Mouse (Mus musculus) skeletal muscle tissue, adult 2 months (tissue): ENCODE measurements around the gene Snx20.

ENCODE experiments used
- DNase-seq: peaks from one replicate; pipeline ENCODE4 v3.0.0-alpha.2; 2012; ENCODE audit warnings: low read depth, low spot score

The Snx20 gene

DNA sequence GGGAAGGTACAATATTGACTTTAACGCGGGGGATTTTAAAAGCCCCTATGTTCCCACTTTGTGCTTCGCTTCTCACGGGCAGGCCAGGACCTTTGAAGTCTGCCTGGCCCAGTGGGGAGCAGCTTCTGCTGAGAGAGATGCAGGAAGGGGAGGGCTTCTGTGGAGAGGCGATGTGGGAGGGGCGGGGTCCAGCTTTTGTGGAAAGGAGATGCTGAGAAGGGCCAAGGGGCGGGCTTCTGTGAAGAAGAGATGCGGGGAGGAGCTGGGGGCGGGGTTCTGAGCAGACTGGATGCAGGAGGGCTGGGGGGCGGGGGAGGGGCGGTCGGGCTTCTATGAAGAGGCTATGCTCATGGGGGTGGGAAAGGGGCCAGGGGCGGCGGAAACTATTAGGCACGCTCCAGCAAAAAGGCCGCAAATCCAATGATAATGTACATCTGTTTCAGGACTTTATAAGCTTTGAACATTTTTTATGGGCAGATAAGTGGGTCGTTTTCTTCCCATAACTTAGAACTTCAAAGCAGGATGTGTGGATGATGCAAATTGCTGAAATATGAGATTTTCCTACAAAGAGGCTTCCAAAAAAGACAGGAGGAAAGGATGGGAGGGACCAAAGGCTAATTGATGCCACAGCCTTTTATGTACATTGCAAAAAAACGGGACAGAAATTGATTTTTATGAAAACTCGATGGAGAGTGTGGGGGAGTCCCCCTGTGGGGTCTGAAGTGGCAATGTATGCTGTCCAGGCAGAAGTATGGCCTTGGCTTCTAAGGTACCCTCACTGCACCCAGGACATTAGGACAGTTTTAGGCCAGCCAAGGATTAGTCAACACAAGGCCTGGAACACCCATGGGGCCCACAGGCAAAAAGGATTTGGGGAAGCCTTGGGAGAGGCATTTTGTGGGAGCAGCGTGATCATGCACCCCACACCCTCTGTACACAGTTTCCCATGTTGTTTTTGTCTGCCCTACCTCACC lies 31.6 kb downstream of the Snx20 start:
- DNase-seq: no peak

DNA sequence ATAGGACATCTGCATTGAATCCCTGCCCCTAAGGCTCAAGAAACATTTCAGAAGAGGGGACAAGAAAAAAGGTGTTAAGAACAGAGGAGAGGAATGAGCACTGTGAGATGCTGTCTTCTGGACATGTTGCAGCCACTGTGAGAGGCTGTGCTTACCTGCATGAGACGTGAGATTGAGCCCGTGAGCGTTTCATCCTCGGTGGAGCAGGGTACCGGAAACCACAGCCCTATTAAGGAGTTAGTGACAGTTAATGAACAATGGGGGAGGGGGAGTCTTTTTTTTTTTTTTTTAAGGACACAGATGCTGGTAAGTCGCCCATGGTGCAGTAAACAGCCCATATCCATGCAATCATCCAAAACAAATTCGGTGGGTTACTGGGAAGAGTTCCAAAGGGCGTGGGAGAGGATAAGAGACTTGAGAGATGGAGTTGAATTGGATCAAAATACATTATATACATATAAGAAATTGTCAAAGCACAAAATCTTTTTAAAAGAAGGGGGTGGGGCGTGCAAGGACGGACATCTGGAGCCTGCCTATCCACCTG lies 32.4 kb downstream of the Snx20 start:
- no peak for DNase-seq

DNA sequence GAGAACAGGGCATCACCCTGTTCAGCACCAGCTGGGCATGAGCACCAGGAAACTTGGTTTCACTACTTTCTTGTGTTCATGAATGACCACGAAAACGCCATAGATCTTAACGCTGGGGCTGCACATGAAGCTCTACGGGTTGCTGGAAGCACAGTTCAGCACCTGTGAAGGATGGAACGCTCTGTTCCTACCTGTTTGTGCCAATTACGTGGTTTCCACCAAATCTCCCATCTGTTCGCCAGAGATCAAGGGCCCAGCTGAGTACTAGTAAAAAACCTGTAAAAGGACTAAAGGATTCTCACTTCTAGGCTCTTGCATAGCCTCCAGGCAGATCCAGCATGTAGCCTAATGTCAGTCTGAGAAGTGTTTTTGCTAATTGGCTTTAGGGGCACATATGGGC lies 36.4 kb downstream of the Snx20 start:
- DNase-seq: no peak

DNA sequence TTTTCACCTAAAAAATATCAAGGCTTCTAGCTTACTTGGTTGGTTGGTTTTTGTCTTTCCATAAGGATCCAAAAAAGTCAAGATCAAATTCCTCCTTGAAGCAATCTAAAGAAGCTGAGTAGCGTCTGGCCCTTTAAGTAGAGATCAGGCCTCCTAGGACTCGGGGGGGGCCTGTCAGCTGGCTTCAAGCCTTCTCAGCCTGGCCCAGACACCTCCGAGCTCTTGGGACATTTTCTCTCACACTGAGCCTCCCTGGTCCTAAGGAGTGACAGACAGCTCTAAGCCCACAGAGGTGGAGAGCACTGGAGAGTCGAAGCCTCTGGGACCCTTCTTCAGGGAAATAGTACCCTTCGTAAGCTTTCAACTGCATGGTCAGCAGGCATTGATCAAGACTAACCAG lies 37.4 kb downstream of the Snx20 start:
- DNase-seq: no peak

DNA sequence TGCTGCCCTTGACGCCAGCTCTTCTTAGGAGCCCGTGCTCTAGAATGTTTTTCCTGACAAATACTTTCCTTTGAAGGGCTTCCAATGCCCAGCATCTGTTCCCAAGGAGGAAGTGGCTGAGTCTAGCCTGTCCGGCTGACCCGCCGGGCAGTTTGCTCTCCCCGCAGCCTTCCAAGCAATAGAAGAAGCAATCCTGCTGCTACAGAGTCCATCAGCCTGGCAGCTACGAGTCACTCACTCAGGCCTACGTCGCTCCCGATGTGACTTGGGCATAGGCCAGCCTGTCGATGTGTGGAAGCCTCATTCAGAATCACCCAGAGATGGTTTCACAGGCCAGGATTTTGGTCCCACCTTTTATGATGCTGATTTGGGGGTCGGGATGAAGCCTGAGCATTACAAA lies 39.9 kb downstream of the Snx20 start:
- DNase-seq: no peak

DNA sequence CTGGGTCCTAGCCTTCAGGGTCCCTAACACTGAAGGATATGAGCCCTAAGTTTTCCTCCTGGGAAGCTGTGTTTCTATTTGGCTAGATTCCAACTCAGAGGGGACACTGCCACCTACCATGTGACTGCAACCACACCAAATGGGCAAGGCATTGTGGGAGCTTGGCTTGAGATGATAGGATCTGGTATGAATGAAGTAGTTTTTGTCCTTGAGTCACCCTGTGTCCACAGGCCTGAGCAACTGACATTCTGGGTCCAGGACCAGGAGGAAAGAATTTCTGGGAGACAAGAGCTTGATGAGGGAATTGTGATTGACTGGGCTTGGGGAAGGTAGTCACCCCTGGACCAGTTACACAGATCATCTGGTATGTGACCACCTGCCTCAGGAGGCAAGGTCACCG lies 42.0 kb downstream of the Snx20 start:
- DNase-seq: no peak

DNA sequence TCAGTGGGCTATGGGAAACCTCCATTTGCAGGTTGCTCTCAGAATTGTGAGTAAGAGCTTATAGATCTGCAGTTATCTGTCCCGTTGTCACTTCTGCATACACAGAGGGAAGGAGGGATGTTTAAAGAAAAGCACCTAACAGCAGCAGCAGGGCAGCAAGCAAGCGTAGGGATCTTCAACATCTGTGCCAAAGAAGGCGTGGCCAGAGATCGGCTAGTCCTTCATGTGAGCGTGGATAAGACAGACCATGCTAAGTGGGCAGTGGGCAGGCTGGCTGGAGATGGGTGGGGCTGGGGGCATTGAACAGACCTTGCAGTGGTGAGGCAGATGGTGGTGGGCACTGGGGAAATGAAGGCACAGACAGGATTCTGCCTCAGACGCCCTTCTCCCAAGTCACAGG lies 45.7 kb downstream of the Snx20 start:
- no peak for DNase-seq

DNA sequence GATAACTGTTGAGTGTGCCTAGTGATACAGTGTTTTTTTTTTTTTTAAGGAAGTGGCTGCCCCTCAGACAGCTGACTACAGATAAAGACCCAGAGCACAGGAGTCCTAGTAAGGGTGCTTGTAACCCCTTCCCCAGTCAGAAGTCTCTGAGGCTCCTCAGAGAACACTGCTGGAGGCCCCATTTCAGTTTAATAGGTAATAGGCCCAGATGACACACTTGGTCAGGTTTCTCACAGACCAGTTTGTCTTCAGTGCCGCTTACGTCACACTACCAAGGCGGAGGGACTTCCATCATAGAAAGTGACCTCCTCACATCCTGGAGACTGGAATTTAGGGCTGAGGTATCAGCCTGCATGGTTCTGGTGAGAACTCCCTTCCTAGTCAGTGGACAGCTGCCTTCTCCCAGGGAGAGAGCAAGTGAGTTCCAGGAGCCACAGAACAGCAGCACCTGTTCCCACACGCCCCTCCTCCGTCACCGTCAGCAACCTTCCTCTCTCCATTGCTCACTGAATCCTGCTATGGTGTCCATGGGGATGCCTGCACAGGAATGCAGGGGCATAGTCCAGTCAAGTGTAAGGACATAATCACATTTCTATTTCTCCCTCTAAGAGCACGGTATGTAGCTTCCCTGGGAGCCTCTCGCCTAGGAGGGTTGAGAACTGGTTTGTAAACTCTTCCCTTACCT lies 47.6 kb downstream of the Snx20 start:
- DNase-seq: no peak

DNA sequence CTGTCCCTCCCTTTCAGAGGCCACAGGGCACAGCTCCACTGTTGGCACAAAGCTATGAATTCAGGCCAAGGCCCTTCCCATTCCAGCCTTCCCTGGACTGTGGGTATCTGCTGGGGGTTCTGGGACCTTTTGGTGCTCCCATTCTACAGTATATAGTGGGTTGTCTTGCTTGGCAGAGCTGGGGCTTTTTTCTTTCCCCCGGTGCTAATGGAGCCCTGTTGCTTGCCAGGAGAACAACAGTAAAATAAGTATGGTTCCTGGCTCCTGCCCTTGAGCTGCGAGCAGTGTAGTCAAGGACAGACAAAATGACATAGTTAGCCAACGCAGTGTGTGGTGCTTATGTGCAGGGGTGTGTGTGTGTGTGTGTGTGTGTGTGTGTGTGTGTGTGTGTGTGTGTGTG lies 52.1 kb downstream of the Snx20 start:
- DNase-seq: no peak

DNA sequence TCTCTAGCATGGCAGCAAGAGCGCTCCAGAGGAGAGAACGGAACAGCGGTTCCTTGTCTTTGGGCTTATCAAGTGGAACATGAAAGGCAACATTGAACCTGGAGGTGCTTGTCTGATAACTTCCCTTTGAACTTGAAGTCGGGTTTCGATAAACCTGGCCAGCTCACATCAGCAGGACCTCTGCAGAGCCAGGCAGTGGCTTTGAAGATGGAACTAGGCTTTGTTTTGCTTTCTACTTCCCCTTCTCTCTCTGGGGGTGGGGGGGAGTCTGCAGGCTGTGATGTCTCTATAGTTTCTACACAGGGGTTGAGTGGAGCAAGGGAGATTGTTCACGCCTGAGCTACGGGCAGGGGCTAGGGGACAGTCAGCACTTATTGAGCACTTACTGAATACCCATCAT lies 55.1 kb downstream of the Snx20 start:
- DNase-seq: no peak

DNA sequence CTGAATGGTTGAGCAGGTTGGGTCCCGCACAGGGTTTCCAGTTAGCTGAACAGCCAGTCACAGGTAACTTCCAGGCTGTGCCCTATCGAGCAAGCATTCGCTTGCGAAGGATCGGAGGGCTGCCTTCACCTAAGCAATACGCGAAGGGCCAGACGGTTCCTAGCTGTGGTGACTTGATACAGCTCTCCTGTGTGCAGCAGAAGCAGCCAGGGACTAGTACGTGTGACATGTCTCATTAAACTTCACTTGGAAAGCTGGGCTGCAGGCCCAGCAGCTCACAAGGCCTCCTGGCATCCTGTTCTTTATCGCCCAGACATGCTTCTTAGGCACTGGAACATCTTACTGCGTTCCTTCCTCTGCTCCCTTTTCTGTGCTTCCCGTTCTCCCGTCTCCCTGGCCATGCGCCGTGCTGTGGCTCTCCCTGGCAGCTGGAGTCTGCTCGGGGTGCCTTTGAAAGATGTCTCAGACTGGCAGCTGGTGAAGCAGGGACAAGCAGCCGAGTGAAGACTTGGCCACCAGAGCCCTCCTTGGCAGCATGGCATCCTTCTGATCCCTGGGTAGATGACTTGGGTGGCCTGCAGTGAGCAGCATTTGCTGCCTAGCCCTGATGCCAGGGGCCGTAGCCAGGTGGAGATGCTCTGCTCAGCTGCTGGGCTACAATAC lies 56.1 kb downstream of the Snx20 start:
- DNase-seq: no peak

DNA sequence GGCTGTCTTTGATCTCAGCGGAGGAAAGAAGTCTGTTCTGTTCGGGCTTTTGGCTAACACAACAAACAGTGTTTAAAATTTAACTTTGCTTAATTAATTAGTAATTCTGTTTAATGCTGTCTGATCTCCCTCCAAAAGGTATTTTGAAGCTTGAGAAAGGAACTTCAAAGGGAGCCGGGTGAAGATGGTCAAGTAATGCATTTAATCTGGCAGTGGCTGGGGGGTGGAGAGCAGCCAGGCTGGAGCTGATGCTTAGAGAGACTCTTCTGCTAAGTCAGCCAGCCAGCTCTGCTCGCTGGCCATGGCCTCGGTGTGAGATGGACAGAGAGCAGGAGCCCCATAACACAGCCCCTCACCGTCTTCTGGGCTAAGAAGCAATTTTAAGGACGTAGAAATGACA lies 56.7 kb downstream of the Snx20 start:
- no peak for DNase-seq

DNA sequence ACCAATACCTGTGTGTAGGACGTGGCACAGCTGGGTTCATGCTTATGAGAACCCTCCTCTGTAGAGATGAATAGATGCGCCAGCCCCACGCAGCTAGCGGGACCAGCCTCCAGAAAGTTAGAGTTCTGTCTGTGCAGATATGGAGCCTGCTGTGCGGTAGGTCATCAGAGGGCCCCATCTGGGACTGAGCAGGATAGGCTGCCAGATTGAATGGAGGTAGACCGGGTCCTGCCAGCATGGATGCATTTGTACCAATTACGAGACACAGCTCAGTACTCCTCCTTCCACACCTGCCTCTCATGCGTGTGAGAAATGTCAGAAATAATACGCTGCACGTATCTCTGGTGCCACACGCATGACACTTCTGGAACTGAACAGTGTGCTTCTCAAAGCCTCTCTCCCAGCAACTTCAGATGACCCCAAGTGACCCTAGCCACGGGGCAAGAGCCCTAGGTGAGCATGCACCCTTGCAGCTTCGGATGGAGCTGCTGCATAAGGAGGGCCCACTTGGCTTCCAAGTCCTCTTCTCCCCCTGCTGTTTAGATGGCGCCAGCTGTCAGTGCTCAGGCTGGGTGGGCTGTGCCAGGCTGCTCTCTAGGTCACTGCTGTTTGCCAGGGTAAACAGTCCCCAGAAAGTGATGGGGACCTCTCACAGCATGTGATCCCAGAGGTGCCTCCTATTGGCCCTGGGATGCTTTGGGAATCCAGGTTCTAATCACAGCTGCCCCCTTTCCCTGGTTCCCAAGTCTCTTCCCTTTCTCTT lies 57.3 kb downstream of the Snx20 start:
- no peak for DNase-seq

DNA sequence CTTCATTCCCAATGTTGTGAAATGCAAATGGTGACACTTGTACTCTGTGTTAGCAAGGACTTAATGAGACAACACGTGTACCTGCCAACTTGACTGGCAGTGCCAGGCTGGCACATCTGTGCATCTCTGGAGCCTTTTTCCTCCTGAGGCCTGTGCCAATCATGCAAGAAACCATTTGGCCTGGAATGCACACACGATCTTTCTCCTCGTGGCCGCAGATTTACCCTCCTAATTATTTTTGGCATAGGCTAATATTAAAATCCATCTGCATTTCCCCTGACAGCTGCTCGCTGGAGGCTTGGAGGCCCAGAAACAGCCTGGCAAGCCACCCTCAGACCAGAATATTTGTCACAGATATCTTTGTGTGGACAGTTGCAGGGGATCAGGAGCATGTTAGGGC lies 58.3 kb downstream of the Snx20 start:
- DNase-seq: no peak
